Mouse (Mus musculus) hindbrain, embryonic 11.5 days (tissue): ENCODE results near the gene Dmpk. TPM values are rescaled to one million over a fixed set of nuclear protein-coding genes. Genes with fewer than 3 reads are reported as not detected.
A peak's percentile ranks its signal among the peaks of the same experiment; 100 is the strongest.
"Not testable (repeated sequence)": the region's sequence is repeated elsewhere in the genome, so short reads cannot be mapped to it uniquely, and the experiment has no call there.

Source experiments
- ATAC-seq: fragments of 200-750 bp; cut with Nextera tagmentation; 2 replicates; pipeline ENCODE4 v1.8.0; 2017; ENCODE audit warnings: mild to moderate bottlenecking, moderate TSS enrichment, moderate library complexity; ENCODE audit not compliant: low FRiP score
- DNase-seq: peaks from one replicate; pipeline ENCODE4 v3.0.0-alpha.2; 2015; ENCODE audit warnings: low spot score
- H3K27ac ChIP-seq: fragments of 300-500 bp; sonication (generic); 2 replicates; pipeline ENCODE4 v1.5.1; 2014; ENCODE audit warnings: mild to moderate bottlenecking, low read depth, low read length
- H3K27me3 ChIP-seq: fragments of 300-500 bp; sonication (generic); 2 replicates; pipeline ENCODE4 v1.6.1; 2014; ENCODE audit warnings: mild to moderate bottlenecking, low read length, moderate library complexity, mixed read lengths; ENCODE audit not compliant: control insufficient read depth, insufficient read depth
- H3K36me3 ChIP-seq: fragments of 300-500 bp; sonication (generic); 2 replicates; pipeline ENCODE4 v1.6.1; 2014; ENCODE audit warnings: mild to moderate bottlenecking, low read length, moderate library complexity, mixed read lengths; ENCODE audit not compliant: control insufficient read depth, insufficient read depth
- H3K4me1 ChIP-seq: fragments of 300-500 bp; sonication (generic); replicated peaks from 2 replicates; pipeline ENCODE4 v1.6.1; 2014; ENCODE audit warnings: low read length, mixed read lengths; ENCODE audit not compliant: control insufficient read depth, insufficient read depth
- H3K4me2 ChIP-seq: fragments of 300-500 bp; sonication (generic); replicated peaks from 2 replicates; pipeline ENCODE4 v1.6.1; 2014; ENCODE audit warnings: mild to moderate bottlenecking, low read depth, low read length
- H3K4me3 ChIP-seq: fragments of 300-500 bp; sonication (generic); 2 replicates; pipeline ENCODE4 v1.5.1; 2014; ENCODE audit warnings: low read depth, low read length
- H3K9ac ChIP-seq: fragments of 300-500 bp; sonication (generic); 2 replicates; pipeline ENCODE4 v1.6.1; 2014; ENCODE audit warnings: low read depth, low read length
- H3K9me3 ChIP-seq: fragments of 300-500 bp; sonication (generic); 2 replicates; pipeline ENCODE4 v1.6.1; 2016; ENCODE audit warnings: low read length; ENCODE audit not compliant: control insufficient read depth
- WGBS: fragments of 180-500 bp; shearing (Covaris S2); extraction: QIAGEN DNeasy Blood & Tissue Kit; methylation state at CpG from one replicate; pipeline ENCODE4 v1.1.7; 2014; 5-methylcytosine and 5-hydroxymethylcytosine counted together
- polyA plus RNA-seq: library from polyadenylated mRNA; unstranded; fragments of >200 nt; fragmentation: Nextera tagmentation; extraction: Ambion mirVana; gene quantifications from 2 replicates; pipeline ENCODE4 v1.2.1, GENCODE M21; 2014

The Dmpk gene
- polyA plus RNA-seq, 1 experiment from 2014 or later, result 12.2 TPM

- no peak for ATAC-seq
- Histone ChIP-seq H3K4me1 (no peaks in the 10 kb centered on the region), H3K4me3 (no peak overlapping the region), H3K9ac (no peak overlapping the region), H3K36me3 (no peaks in the 10 kb centered on the region), H3K27ac (no peak overlapping the region), H3K9me3 (no peaks in the 10 kb centered on the region), H3K4me2 (no peak overlapping the region), H3K27me3 (peaks cover 23% of the 10 kb centered on the region)
- 52% methylated on average over 3 of the region's 3 CpGs for WGBS
- no peak for DNase-seq
These were observed 14.1 kb upstream of the Dmpk start for GRCm38 (mm10) chr7:19069500-19069899.

GRCm38 (mm10) chr7:19071024-19071423 lies 12.6 kb upstream of the Dmpk start:
- not testable (repeated sequence) for H3K9me3 ChIP-seq, H3K27ac ChIP-seq, H3K4me3 ChIP-seq, H3K27me3 ChIP-seq, H3K4me2 ChIP-seq, H3K36me3 ChIP-seq, DNase-seq, H3K4me1 ChIP-seq, ATAC-seq, H3K9ac ChIP-seq
- 60% methylated on average over 3 of the region's 3 CpGs for WGBS

- Histone ChIP-seq H3K4me2 (no peak overlapping the region), H3K4me3 (no peak overlapping the region), H3K27ac (no peak overlapping the region), H3K27me3 (no peaks in the 10 kb centered on the region), H3K4me1 (peaks cover 11% of the 10 kb centered on the region), H3K9me3 (no peaks in the 10 kb centered on the region), H3K36me3 (peaks cover 3% of the 10 kb centered on the region; the same call in 1 of the 2 replicates), H3K9ac (no peak overlapping the region)
- ATAC-seq (no peak), DNase-seq (no peak)
- 82% methylated on average over 9 of the region's 9 CpGs for WGBS
These were observed 10.1 kb upstream of the Dmpk start for GRCm38 (mm10) chr7:19073504-19073903.

- Histone ChIP-seq H3K4me2 (no peak overlapping the region), H3K4me1 (peaks cover 11% of the 10 kb centered on the region), H3K36me3 (peaks cover 8% of the 10 kb centered on the region; the same call in 1 of the 2 replicates), H3K4me3 (no peak overlapping the region), H3K9ac (no peak overlapping the region), H3K9me3 (no peaks in the 10 kb centered on the region), H3K27ac (no peak overlapping the region), H3K27me3 (no peaks in the 10 kb centered on the region)
- no peak for ATAC-seq
- no peak for DNase-seq
- 93% methylated on average over 6 of the region's 6 CpGs for WGBS
These were observed 9.2 kb upstream of the Dmpk start for GRCm38 (mm10) chr7:19074494-19074893.

GRCm38 (mm10) chr7:19075231-19075630 lies 8.4 kb upstream of the Dmpk start:
- no peak overlapping the region for H3K9ac ChIP-seq
- peak overlapping the region; percentile 30; the same call in 1 of the 2 replicates for H3K27ac ChIP-seq
- ATAC-seq, result 0 out of 2 replicates have a peak, but pooled peaks have one; percentile 6
- H3K27me3 ChIP-seq, result no peaks in the 10 kb centered on the region
- H3K9me3 ChIP-seq, result no peaks in the 10 kb centered on the region
- H3K4me1 ChIP-seq, result peaks cover 11% of the 10 kb centered on the region
- H3K36me3 ChIP-seq, result peaks cover 14% of the 10 kb centered on the region
- 59% methylated on average over 5 of the region's 5 CpGs for WGBS
- peak overlapping the region; percentile 38 for H3K4me2 ChIP-seq
- no peak for DNase-seq
- H3K4me3 ChIP-seq, result peak overlapping the region; percentile 22

GRCm38 (mm10) chr7:19075723-19076585 lies 7.7 kb upstream of the Dmpk start, which contains the start of gene Dmwd:
Gene Dmwd (plus strand): TSS chr7:19076227.
- H3K27ac ChIP-seq, result peak within 1 kb of the TSS; percentile 53
- H3K4me3 ChIP-seq, result peak within 1 kb of the TSS; percentile 99
- peak within 1 kb of the TSS; percentile 90 for H3K4me2 ChIP-seq
- peak within 1 kb of the TSS; percentile 99 for H3K9ac ChIP-seq
- H3K36me3 ChIP-seq, result peaks cover 16% of the 10 kb centered on the region
- H3K9me3 ChIP-seq, result no peaks in the 10 kb centered on the region
- 1% methylated on average over 69 of the region's 91 CpGs for WGBS
- H3K4me1 ChIP-seq, result peaks cover 11% of the 10 kb centered on the region
- no peaks in the 10 kb centered on the region for H3K27me3 ChIP-seq
- peak; percentile 99 for ATAC-seq
- peak; percentile 99 for DNase-seq

GRCm38 (mm10) chr7:19076586-19076991 lies 7.1 kb upstream of the Dmpk start:
- Histone ChIP-seq H3K9ac (peak overlapping the region; percentile 99), H3K27ac (peak overlapping the region; percentile 53), H3K36me3 (peaks cover 16% of the 10 kb centered on the region), H3K9me3 (no peaks in the 10 kb centered on the region), H3K4me1 (peaks cover 11% of the 10 kb centered on the region), H3K4me2 (peak overlapping the region; percentile 90), H3K4me3 (peak overlapping the region; percentile 99), H3K27me3 (no peaks in the 10 kb centered on the region)
- no peak; the same call in 1 of the 2 replicates for ATAC-seq
- under 1% methylated on average over 22 of the region's 22 CpGs for WGBS
- peak; percentile 41 for DNase-seq

- no peak for DNase-seq
- no peaks in the 10 kb centered on the region for H3K27me3 ChIP-seq
- H3K4me3 ChIP-seq, result no peak overlapping the region
- peaks cover 16% of the 10 kb centered on the region for H3K36me3 ChIP-seq
- no peaks in the 10 kb centered on the region for H3K9me3 ChIP-seq
- WGBS, result 84% methylated on average over 14 of the region's 14 CpGs
- no peak for ATAC-seq
- H3K4me2 ChIP-seq, result peak overlapping the region; percentile 90
- H3K9ac ChIP-seq, result no peak overlapping the region
- peaks cover 11% of the 10 kb centered on the region for H3K4me1 ChIP-seq
- H3K27ac ChIP-seq, result no peak overlapping the region
These were observed 5.9 kb upstream of the Dmpk start for GRCm38 (mm10) chr7:19077761-19078160.

- Histone ChIP-seq H3K4me3 (0 out of 2 replicates have a peak overlapping the region, but pooled peaks have one; percentile 6), H3K4me2 (no peak overlapping the region), H3K9me3 (no peaks in the 10 kb centered on the region), H3K4me1 (peaks cover 11% of the 10 kb centered on the region), H3K9ac (no peak overlapping the region), H3K27me3 (no peaks in the 10 kb centered on the region), H3K27ac (no peak overlapping the region), H3K36me3 (peaks cover 16% of the 10 kb centered on the region)
- ATAC-seq (no peak), DNase-seq (no peak)
- WGBS, result 94% methylated on average over 3 of the region's 3 CpGs
These were observed 4.9 kb upstream of the Dmpk start for GRCm38 (mm10) chr7:19078732-19079131.
